Mouse (Mus musculus) thymus, postnatal 36 days (tissue): Measurements from ENCODE around the gene Psat1.

Experiments used
- DNase-seq, 2 experiments: peaks; one replicate each; pipeline ENCODE4 v3.0.0; 2022; ENCODE audit warnings: mixed read lengths in 2 of 2

Psat1 gene

GRCm38 (mm10) chr19:15855379-15855778, 91.8 kb downstream of the Psat1 start:
- DNase-seq = no peak
